Mouse (Mus musculus): ENCODE data around the gene Gm7849.
"Not testable (repeated sequence)": the region's sequence is repeated elsewhere in the genome, so short reads cannot be mapped to it uniquely, and the experiment has no call there.

Gene Gm7849

GRCm38 (mm10) chr8:21456460-21456859, at the start of gene Gm7849:
Gene Gm7849 (minus strand): TSS chr8:21456560.
- DNase-seq (ENCODE audit: low spot score in 2 of 2) = not testable (repeated sequence)

GRCm38 (mm10) chr8:21427111-21427510, 29.2 kb downstream of the Gm7849 start, which contains the start of gene Defa36:
Gene Defa36 (plus strand): TSS chr8:21427411.
- DNase-seq (ENCODE audit: low spot score in 2 of 2) = not testable (repeated sequence)
